Mouse (Mus musculus) stomach, postnatal 0 days (tissue): ENCODE results near the gene Bri3. TPM values are rescaled to one million over a fixed set of nuclear protein-coding genes. Genes with fewer than 3 reads are reported as not detected.

Source experiments
- ATAC-seq: fragments of 200-750 bp; cut with Nextera tagmentation; 2 replicates; pipeline ENCODE4 v1.8.0; 2017; ENCODE audit not compliant: low FRiP score, low TSS enrichment
- DNase-seq: peaks from one replicate; pipeline ENCODE4 v3.0.0-alpha.2; 2016; ENCODE audit warnings: low spot score
- H3K27ac ChIP-seq: fragments of 300-500 bp; sonication (generic); replicated peaks from 2 replicates; pipeline ENCODE4 v1.5.1; 2014; ENCODE audit warnings: mild to moderate bottlenecking, control low read depth
- H3K27me3 ChIP-seq: fragments of 300-500 bp; sonication (generic); 2 replicates; pipeline ENCODE4 v1.6.1; 2014; ENCODE audit warnings: low read length; ENCODE audit not compliant: control insufficient read depth, insufficient read depth
- H3K36me3 ChIP-seq: fragments of 300-500 bp; sonication (generic); 2 replicates; pipeline ENCODE4 v1.6.1; 2014; ENCODE audit warnings: low read length, mixed read lengths; ENCODE audit not compliant: control insufficient read depth, insufficient read depth
- H3K4me1 ChIP-seq: fragments of 300-500 bp; sonication (generic); replicated peaks from 2 replicates; pipeline ENCODE4 v1.6.1; 2014; ENCODE audit warnings: antibody characterized with exemption; ENCODE audit not compliant: control insufficient read depth, insufficient read depth
- H3K4me2 ChIP-seq: fragments of 300-500 bp; sonication (generic); replicated peaks from 2 replicates; pipeline ENCODE4 v1.6.1; 2014; ENCODE audit warnings: low read depth, mild to moderate bottlenecking, control low read depth, moderate library complexity
- H3K4me3 ChIP-seq: fragments of 300-500 bp; sonication (generic); 2 replicates; pipeline ENCODE4 v1.5.1; 2014; ENCODE audit warnings: low read depth, low read length, control low read depth
- H3K9ac ChIP-seq: fragments of 300-500 bp; sonication (generic); 2 replicates; pipeline ENCODE4 v1.6.1; 2014; ENCODE audit warnings: mild to moderate bottlenecking, low read length, control low read depth, mixed read lengths
- H3K9me3 ChIP-seq: fragments of 300-500 bp; sonication (generic); 2 replicates; pipeline ENCODE4 v1.6.1; 2016; ENCODE audit warnings: low read length; ENCODE audit not compliant: control insufficient read depth
- CTCF ChIP-seq: IDR thresholded peaks from 2 replicates; pipeline ENCODE4 v1.5.1; 2016; ENCODE audit warnings: antibody characterized with exemption, low read depth, mild to moderate bottlenecking, moderate library complexity
- EP300 ChIP-seq: optimal IDR thresholded peaks from 2 replicates; pipeline ENCODE3; 2016; ENCODE audit warnings: antibody characterized with exemption
- WGBS: fragments of 180-500 bp; shearing (Covaris S2); extraction: QIAGEN DNeasy Blood & Tissue Kit; methylation state at CpG from one replicate; pipeline ENCODE4 v1.1.7; 2014; 5-methylcytosine and 5-hydroxymethylcytosine counted together
- polyA plus RNA-seq: library from polyadenylated mRNA; unstranded; fragments of >200 nt; fragmentation: Nextera tagmentation; extraction: Ambion mirVana; gene quantifications from 2 replicates; pipeline ENCODE4 v1.2.1, GENCODE M21; 2015

Bri3 gene
- polyA plus RNA-seq, 1 experiment from 2014 or later = 197 TPM

- 86% methylated on average over 3 of the region's 3 CpGs for WGBS
- Histone ChIP-seq H3K9ac (no peak overlapping the region), H3K4me3 (no peak overlapping the region), H3K27me3 (no peaks in the 10 kb centered on the region), H3K27ac (no peak overlapping the region), H3K9me3 (no peaks in the 10 kb centered on the region), H3K36me3 (no peaks in the 10 kb centered on the region), H3K4me1 (no peaks in the 10 kb centered on the region), H3K4me2 (no peak overlapping the region)
- DNase-seq (peak; percentile 35), ATAC-seq (no peak)
- TF ChIP-seq EP300 (no peak), CTCF (peak; percentile 65)
Observed at GRCm38 (mm10) chr5:144381782-144382181, 137.5 kb downstream of the Bri3 start.

GRCm38 (mm10) chr5:144383936-144384335, 139.7 kb downstream of the Bri3 start:
- TF ChIP-seq EP300 (no peak), CTCF (peak; percentile 59)
- H3K36me3 ChIP-seq = no peaks in the 10 kb centered on the region
- no peak overlapping the region for H3K9ac ChIP-seq
- H3K4me2 ChIP-seq = no peak overlapping the region
- no peak for DNase-seq
- no peak overlapping the region for H3K4me3 ChIP-seq
- no peak for ATAC-seq
- H3K27me3 ChIP-seq = no peaks in the 10 kb centered on the region
- 62% methylated on average over 3 of the region's 3 CpGs for WGBS
- no peaks in the 10 kb centered on the region for H3K4me1 ChIP-seq
- H3K27ac ChIP-seq = no peak overlapping the region
- H3K9me3 ChIP-seq = no peaks in the 10 kb centered on the region

GRCm38 (mm10) chr5:144387851-144388250, 143.6 kb downstream of the Bri3 start:
- Histone ChIP-seq H3K27me3 (no peaks in the 10 kb centered on the region), H3K9ac (no peak overlapping the region), H3K4me1 (no peaks in the 10 kb centered on the region), H3K9me3 (no peaks in the 10 kb centered on the region), H3K36me3 (no peaks in the 10 kb centered on the region), H3K4me2 (no peak overlapping the region), H3K4me3 (no peak overlapping the region), H3K27ac (no peak overlapping the region)
- DNase-seq = peak; percentile 65
- TF ChIP-seq CTCF (peak; percentile 80), EP300 (no peak)
- ATAC-seq = peak; percentile 48; the same call in 1 of the 2 replicates
- WGBS = 11% methylated on average over 6 of the region's 6 CpGs

GRCm38 (mm10) chr5:144394142-144394541, 149.9 kb downstream of the Bri3 start:
- Histone ChIP-seq H3K27ac (no peak overlapping the region), H3K27me3 (no peaks in the 10 kb centered on the region), H3K4me3 (no peak overlapping the region), H3K36me3 (no peaks in the 10 kb centered on the region), H3K9me3 (no peaks in the 10 kb centered on the region), H3K4me2 (no peak overlapping the region), H3K4me1 (no peaks in the 10 kb centered on the region), H3K9ac (no peak overlapping the region)
- TF ChIP-seq CTCF (no peak), EP300 (no peak)
- no peak for ATAC-seq
- DNase-seq = no peak
- 88% methylated on average over 2 of the region's 2 CpGs for WGBS

GRCm38 (mm10) chr5:144397566-144397965, 153.3 kb downstream of the Bri3 start:
- no peak for ATAC-seq
- Histone ChIP-seq H3K4me3 (no peak overlapping the region), H3K9me3 (no peaks in the 10 kb centered on the region), H3K4me1 (no peaks in the 10 kb centered on the region), H3K27ac (no peak overlapping the region), H3K36me3 (no peaks in the 10 kb centered on the region), H3K27me3 (no peaks in the 10 kb centered on the region), H3K4me2 (no peak overlapping the region), H3K9ac (no peak overlapping the region)
- TF ChIP-seq CTCF = no peak
- no peak for TF ChIP-seq EP300
- no peak for DNase-seq
- WGBS = 7% methylated on average over 5 of the region's 9 CpGs

GRCm38 (mm10) chr5:144400821-144401220, 156.6 kb downstream of the Bri3 start:
- no peaks in the 10 kb centered on the region for H3K9me3 ChIP-seq
- no peak for TF ChIP-seq CTCF
- TF ChIP-seq EP300 = no peak
- H3K27ac ChIP-seq = no peak overlapping the region
- WGBS = 68% methylated on average over 5 of the region's 5 CpGs
- no peaks in the 10 kb centered on the region for H3K36me3 ChIP-seq
- no peaks in the 10 kb centered on the region for H3K27me3 ChIP-seq
- no peaks in the 10 kb centered on the region for H3K4me1 ChIP-seq
- DNase-seq = no peak
- no peak overlapping the region for H3K4me2 ChIP-seq
- ATAC-seq = no peak
- no peak overlapping the region for H3K9ac ChIP-seq
- H3K4me3 ChIP-seq = no peak overlapping the region
